Mouse (Mus musculus): ENCODE measurements around the gene Il10ra. TPM values are rescaled to one million over a fixed set of nuclear protein-coding genes. Genes with fewer than 3 reads are reported as not detected.

Il10ra gene
- 0.63 and 0.83 TPM in 2 replicates for polyA plus RNA-seq (2012; rRNA removed)

GRCm38 (mm10) chr9:45268597-45269325 is at the start of gene Il10ra:
Gene Il10ra, minus strand, starts transcription at chr9:45269149.

Other genes starting within 250 kb of the Il10ra start
- 1.6 and 4.1 TPM in 2 replicates for gene Mpzl2, start 229.3 kb downstream of the Il10ra start, polyA plus RNA-seq (2012; rRNA removed)
- gene Mpzl3, start 214.0 kb downstream of the Il10ra start, polyA plus RNA-seq (2012; rRNA removed) = 0.90 and 1.2 TPM in 2 replicates
- gene Jaml, start 190.0 kb downstream of the Il10ra start, polyA plus RNA-seq (2012; rRNA removed) = 0.07 and 0.17 TPM in 2 replicates
- 10.3 and 10.8 TPM in 2 replicates for gene Scn2b, start 151.4 kb downstream of the Il10ra start, polyA plus RNA-seq (2012; rRNA removed)
- gene Scn4b, start 130.8 kb downstream of the Il10ra start, polyA plus RNA-seq (2012; rRNA removed) = 0.38 and 0.80 TPM in 2 replicates
- gene BC049352, start 87.1 kb downstream of the Il10ra start, polyA plus RNA-seq (2012; rRNA removed) = 0.32 and 0.51 TPM in 2 replicates
- 0.14 TPM in 1 of 2 replicates, not detected in the other for gene Tmprss4, start 65.1 kb downstream of the Il10ra start, polyA plus RNA-seq (2012; rRNA removed)
- 0.01 and 0.26 TPM in 2 replicates for gene Tmprss13, start 50.0 kb upstream of the Il10ra start, polyA plus RNA-seq (2012; rRNA removed)
- 622 and 639 TPM in 2 replicates for gene Fxyd6, start 101.0 kb upstream of the Il10ra start, polyA plus RNA-seq (2012; rRNA removed)
- gene Fxyd2, start 130.5 kb upstream of the Il10ra start, polyA plus RNA-seq (2012; rRNA removed) = 15.9 and 19.1 TPM in 2 replicates
- gene Dscaml1, start 157.5 kb upstream of the Il10ra start, polyA plus RNA-seq (2012; rRNA removed) = 30.4 and 45.8 TPM in 2 replicates

All from central nervous system, embryonic 18 days (tissue).